Comparison of ENCODE assay signal across 33 mouse cellular contexts in the genomic region with DNA sequence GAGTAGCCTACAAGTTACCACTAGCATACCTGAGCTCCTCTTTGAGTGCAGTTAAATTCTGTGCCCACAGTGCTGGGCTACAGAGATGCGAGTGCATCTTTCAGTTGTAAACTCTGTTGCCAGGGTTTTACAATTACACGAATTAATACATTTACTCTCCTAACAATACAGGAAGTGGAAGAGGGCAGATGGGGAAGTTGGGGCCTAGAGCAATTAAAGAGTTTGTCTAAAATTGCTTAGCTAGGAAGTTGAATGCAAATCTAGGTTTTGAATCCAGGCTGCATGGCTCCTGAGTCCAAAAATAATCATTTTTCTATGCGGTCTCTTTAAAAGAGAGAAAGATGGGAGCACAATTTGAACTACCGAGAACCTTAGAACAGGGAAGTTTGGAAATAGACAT.
"Had no signal": no experiment of that assay in that cellular context is flagged by ENCODE, and none has a peak within 500 bp of the region (broad histone marks: within the 10 kb centered on the region; RNA-seq: fewer than 3 reads in every experiment).

No protein-coding gene starts in this region.

- H3K9ac ChIP-seq: limb, embryonic 12.5 days; limb, embryonic 13.5 days; limb, embryonic 15.5 days; liver, embryonic 12.5 days; liver, embryonic 13.5 days; liver, embryonic 14.5 days; liver, embryonic 15.5 days; liver, postnatal 0 days; lung, embryonic 14.5 days; lung, embryonic 15.5 days; midbrain, embryonic 12.5 days; midbrain, embryonic 13.5 days; midbrain, embryonic 15.5 days; neural tube, embryonic 12.5 days; neural tube, embryonic 13.5 days had no signal

- DNase-seq: left cerebral cortex, postnatal 4 days; liver; liver, embryonic 13.5 days; liver, postnatal 0 days; lung, adult 18-20 months; lung, adult 2 months; lung, embryonic 14.5 days; lung, postnatal 10 days; lung, postnatal 14 days; lung, postnatal 36 days; lung, postnatal 4 days; midbrain, embryonic 14.5 days had no signal

- H3K27ac ChIP-seq: left cerebral cortex, adult 2 months; limb, embryonic 10.5 days; limb, embryonic 12.5 days; limb, embryonic 13.5 days; limb, embryonic 15.5 days; liver, embryonic 12.5 days; liver, embryonic 13.5 days; liver, embryonic 14.5 days; liver, embryonic 15.5 days; lung, embryonic 15.5 days; macrophage; midbrain, embryonic 10.5 days; midbrain, embryonic 12.5 days; midbrain, embryonic 13.5 days; midbrain, embryonic 15.5 days; neural tube, embryonic 12.5 days; neural tube, embryonic 13.5 days had no signal

- H3K4me3 ChIP-seq: left cerebral cortex, adult 2 months; limb, embryonic 10.5 days; limb, embryonic 12.5 days; limb, embryonic 13.5 days; limb, embryonic 15.5 days; liver, embryonic 12.5 days; liver, embryonic 13.5 days; liver, embryonic 15.5 days; lung, embryonic 15.5 days; midbrain, embryonic 10.5 days; midbrain, embryonic 12.5 days; midbrain, embryonic 13.5 days; midbrain, embryonic 15.5 days; myocyte; neural tube, embryonic 12.5 days; neural tube, embryonic 13.5 days had no signal

- ATAC-seq: liver, embryonic 12.5 days; liver, postnatal 0 days; lung, postnatal 0 days; midbrain, embryonic 13.5 days; midbrain, embryonic 15.5 days; midbrain, embryonic 16.5 days had no signal

- H3K36me3 ChIP-seq: limb, embryonic 10.5 days; limb, embryonic 12.5 days; limb, embryonic 13.5 days; limb, embryonic 15.5 days; liver, embryonic 12.5 days; liver, embryonic 13.5 days; liver, embryonic 15.5 days; lung, embryonic 15.5 days; midbrain, embryonic 10.5 days; midbrain, embryonic 12.5 days; midbrain, embryonic 13.5 days; midbrain, embryonic 15.5 days; neural tube, embryonic 12.5 days; neural tube, embryonic 13.5 days had no signal

- H3K9me3 ChIP-seq: limb, embryonic 10.5 days; limb, embryonic 12.5 days; limb, embryonic 13.5 days; limb, embryonic 15.5 days; liver, embryonic 12.5 days; liver, embryonic 13.5 days; liver, embryonic 15.5 days; lung, embryonic 15.5 days; megakaryocyte, embryonic 14.5 days; midbrain, embryonic 10.5 days; midbrain, embryonic 12.5 days; midbrain, embryonic 13.5 days; midbrain, embryonic 15.5 days; neural tube, embryonic 12.5 days; neural tube, embryonic 13.5 days had no signal

- H3K4me2 ChIP-seq: limb, embryonic 12.5 days; limb, embryonic 13.5 days; limb, embryonic 15.5 days; liver, embryonic 12.5 days; liver, embryonic 13.5 days; liver, embryonic 15.5 days; lung, embryonic 14.5 days; lung, embryonic 15.5 days; midbrain, embryonic 11.5 days; midbrain, embryonic 12.5 days; midbrain, embryonic 13.5 days; midbrain, embryonic 15.5 days; neural tube, embryonic 12.5 days; neural tube, embryonic 13.5 days had no signal

- H3K4me1 ChIP-seq: limb, embryonic 15.5 days; liver, embryonic 12.5 days; liver, embryonic 13.5 days; liver, embryonic 15.5 days; lung, embryonic 15.5 days; megakaryocyte, embryonic 14.5 days; midbrain, embryonic 10.5 days; midbrain, embryonic 12.5 days; midbrain, embryonic 13.5 days; midbrain, embryonic 15.5 days; neural tube, embryonic 12.5 days had no signal

- H3K27me3 ChIP-seq: limb, embryonic 12.5 days; limb, embryonic 13.5 days; limb, embryonic 15.5 days; liver, embryonic 12.5 days; liver, embryonic 13.5 days; liver, embryonic 15.5 days; lung, embryonic 15.5 days; midbrain, embryonic 12.5 days; midbrain, embryonic 13.5 days; midbrain, embryonic 15.5 days; neural tube, embryonic 12.5 days; neural tube, embryonic 13.5 days had no signal
